Mouse (Mus musculus) myocyte (in vitro differentiated cells): ENCODE data around the gene Plk3. TPM values are rescaled to one million over a fixed set of nuclear protein-coding genes. Genes with fewer than 3 reads are reported as not detected.
A peak's percentile ranks its signal among the peaks of the same experiment; 100 is the strongest.

Experiments used
- H3K27me3 ChIP-seq: one replicate; pipeline ENCODE4 v1.6.1; 2011; ENCODE audit not compliant: control insufficient read depth, insufficient read depth, insufficient read length
- H3K36me3 ChIP-seq: one replicate; pipeline ENCODE4 v1.6.1; 2011; ENCODE audit not compliant: control insufficient read depth, insufficient read depth
- H3K4me2 ChIP-seq: one replicate; pipeline ENCODE4 v1.6.1; 2011; ENCODE audit warnings: low read depth, control low read depth
- H3K4me3 ChIP-seq: one replicate; pipeline ENCODE4 v1.5.1; 2011; ENCODE audit warnings: mild to moderate bottlenecking, control low read depth, moderate library complexity
- H3K79me2 ChIP-seq: one replicate; pipeline ENCODE4 v1.6.1; 2011; ENCODE audit not compliant: control insufficient read depth, insufficient read depth
- H3ac ChIP-seq: one replicate; pipeline ENCODE4 v1.6.1; 2011; ENCODE audit not compliant: control insufficient read depth, insufficient read length
- CEBPB ChIP-seq: IDR thresholded peaks from 2 replicates; pipeline ENCODE4 v1.6.1; 2011; ENCODE audit warnings: mild to moderate bottlenecking, moderate library complexity; ENCODE audit not compliant: poor library complexity, insufficient read depth, severe bottlenecking
- E2F4 ChIP-seq: IDR thresholded peaks from one replicate; pipeline ENCODE4 v1.6.1; 2011; ENCODE audit warnings: mild to moderate bottlenecking, control low read depth, moderate library complexity; ENCODE audit not compliant: insufficient read depth
- MAX ChIP-seq: IDR thresholded peaks from one replicate; pipeline ENCODE4 v1.6.1; 2011; ENCODE audit warnings: low read depth, mild to moderate bottlenecking, control low read depth
- MYOD1 ChIP-seq, 3 experiments: IDR thresholded peaks; one replicate each; pipeline ENCODE4 v1.6.1; 2011; ENCODE audit warnings: control low read depth in 2 of 3, low read depth in 2 of 3, mild to moderate bottlenecking in 2 of 3, moderate library complexity in 1 of 3; ENCODE audit not compliant: insufficient read length in 2 of 3, control insufficient read depth in 1 of 3
- MYOG ChIP-seq, 3 experiments: IDR thresholded peaks; one replicate each; pipeline ENCODE4 v1.6.1; 2011; ENCODE audit warnings: control low read depth in 2 of 3, low read depth in 2 of 3, mild to moderate bottlenecking in 2 of 3; ENCODE audit not compliant: insufficient read length in 2 of 3, control insufficient read depth in 1 of 3, insufficient read depth in 1 of 3
- POLR2A ChIP-seq: IDR thresholded peaks from one replicate; pipeline ENCODE4 v1.6.1; 2011; ENCODE audit warnings: low read depth, mild to moderate bottlenecking, control low read depth, moderate library complexity; ENCODE audit not compliant: insufficient read length
- POLR2AphosphoS2 ChIP-seq: IDR thresholded peaks from one replicate; pipeline ENCODE4 v1.6.1; 2011; ENCODE audit warnings: low read depth, control low read depth; ENCODE audit not compliant: insufficient read length
- REST ChIP-seq: IDR thresholded peaks from one replicate; pipeline ENCODE4 v1.6.1; 2011; ENCODE audit warnings: mild to moderate bottlenecking, control low read depth, moderate library complexity; ENCODE audit not compliant: insufficient read depth, insufficient read length
- SRF ChIP-seq: IDR thresholded peaks from one replicate; pipeline ENCODE4 v1.6.1; 2011; ENCODE audit warnings: low read depth; ENCODE audit not compliant: control insufficient read depth, insufficient read length
- TCF12 ChIP-seq: IDR thresholded peaks from one replicate; pipeline ENCODE4 v1.6.1; 2011; ENCODE audit warnings: mild to moderate bottlenecking, control low read depth; ENCODE audit not compliant: poor library complexity, insufficient read depth, severe bottlenecking
- TCF3 ChIP-seq: IDR thresholded peaks from one replicate; pipeline ENCODE4 v1.6.1; 2011; ENCODE audit warnings: low read depth, control low read depth; ENCODE audit not compliant: insufficient read length
- USF1 ChIP-seq: IDR thresholded peaks from one replicate; pipeline ENCODE4 v1.6.1; 2011; ENCODE audit warnings: low read depth, mild to moderate bottlenecking, control low read depth, moderate library complexity
- polyA plus RNA-seq: library from polyadenylated mRNA; unstranded; fragments of >200 nt; fragmentation: generic; extraction: Trizol; gene quantifications from one replicate; pipeline ENCODE4 v1.2.1, GENCODE M21; 2012; ENCODE audit warnings: missing spikeins

Gene Plk3
- polyA plus RNA-seq, 1 experiment: 17.4 TPM

GRCm38 (mm10) chr4:117120445-117121414 lies 13.0 kb downstream of the Plk3 start:
- peak overlapping the region; percentile 95 for H3K4me2 ChIP-seq
- peak overlapping the region; percentile 50 for H3K4me3 ChIP-seq
- no peaks in the 10 kb centered on the region for H3K27me3 ChIP-seq
- H3K36me3 ChIP-seq: no peaks in the 10 kb centered on the region
- peaks cover 7% of the 10 kb centered on the region for H3K79me2 ChIP-seq
- peak overlapping the region; percentile 12 for H3ac ChIP-seq
- TF ChIP-seq E2F4 (no peak), TCF3 (no peak), MYOG (IDR thresholded peaks at IDR 0.05; ENCODE audit: control insufficient read depth in 1 of 3, insufficient read depth in 1 of 3, insufficient read length in 2 of 3, low read depth in 2 of 3) (peak in 1 of 3 experiments; percentile 2), CEBPB (peak; percentile 100), REST (no peak), MAX (peak; percentile 69), USF1 (no peak), MYOD1 (IDR thresholded peaks at IDR 0.05; ENCODE audit: control insufficient read depth in 1 of 3, insufficient read length in 2 of 3, low read depth in 2 of 3) (peak in 1 of 3 experiments; percentile 19), SRF (no peak), POLR2AphosphoS2 (peak; percentile 73), POLR2A (peak; percentile 76), TCF12 (no peak)

GRCm38 (mm10) chr4:117120052-117120444 lies 13.7 kb downstream of the Plk3 start:
- Histone ChIP-seq H3ac (peak overlapping the region; percentile 12), H3K4me2 (peak overlapping the region; percentile 95), H3K36me3 (no peaks in the 10 kb centered on the region), H3K4me3 (peak overlapping the region; percentile 50), H3K27me3 (no peaks in the 10 kb centered on the region), H3K79me2 (peaks cover 7% of the 10 kb centered on the region)
- TF ChIP-seq SRF (no peak), POLR2AphosphoS2 (no peak), MYOG (IDR thresholded peaks at IDR 0.05; ENCODE audit: control insufficient read depth in 1 of 3, insufficient read depth in 1 of 3, insufficient read length in 2 of 3, low read depth in 2 of 3) (no peak), MAX (no peak)

GRCm38 (mm10) chr4:117119636-117120035 lies 14.1 kb downstream of the Plk3 start:
- H3K79me2 ChIP-seq: peaks cover 7% of the 10 kb centered on the region
- peak overlapping the region; percentile 50 for H3K4me3 ChIP-seq
- H3K36me3 ChIP-seq: no peaks in the 10 kb centered on the region
- peak overlapping the region; percentile 95 for H3K4me2 ChIP-seq
- H3K27me3 ChIP-seq: no peaks in the 10 kb centered on the region
- no peak overlapping the region for H3ac ChIP-seq
- TF ChIP-seq POLR2A: no peak
- TF ChIP-seq REST: no peak
- no peak for TF ChIP-seq TCF3
- TF ChIP-seq SRF: no peak
- no peak for TF ChIP-seq CEBPB
- TF ChIP-seq USF1: no peak

- TF ChIP-seq MYOG (IDR thresholded peaks at IDR 0.05; ENCODE audit: control insufficient read depth in 1 of 3, insufficient read depth in 1 of 3, insufficient read length in 2 of 3, low read depth in 2 of 3) (no peak), POLR2A (peak; percentile 20), CEBPB (peak; percentile 60), USF1 (no peak), E2F4 (no peak), MYOD1 (IDR thresholded peaks at IDR 0.05; ENCODE audit: control insufficient read depth in 1 of 3, insufficient read length in 2 of 3, low read depth in 2 of 3) (no peak), REST (no peak), TCF3 (no peak), SRF (no peak), TCF12 (no peak), POLR2AphosphoS2 (no peak), MAX (no peak)
- Histone ChIP-seq H3ac (no peak overlapping the region), H3K36me3 (no peaks in the 10 kb centered on the region), H3K79me2 (no peaks in the 10 kb centered on the region), H3K4me2 (no peak overlapping the region), H3K27me3 (no peaks in the 10 kb centered on the region), H3K4me3 (no peak overlapping the region)
Measured at GRCm38 (mm10) chr4:117117931-117118330, 15.8 kb downstream of the Plk3 start.

GRCm38 (mm10) chr4:117115592-117115991 lies 18.2 kb downstream of the Plk3 start:
- no peak overlapping the region for H3ac ChIP-seq
- H3K27me3 ChIP-seq: no peaks in the 10 kb centered on the region
- no peak for TF ChIP-seq POLR2A
- no peak for TF ChIP-seq MAX
- TF ChIP-seq POLR2AphosphoS2: no peak
- TF ChIP-seq MYOD1 (IDR thresholded peaks at IDR 0.05; ENCODE audit: control insufficient read depth in 1 of 3, insufficient read length in 2 of 3, low read depth in 2 of 3): no peak
- no peak for TF ChIP-seq USF1
- no peak for TF ChIP-seq CEBPB
- TF ChIP-seq TCF12: no peak
- no peak for TF ChIP-seq TCF3
- no peak overlapping the region for H3K4me3 ChIP-seq
- H3K4me2 ChIP-seq: no peak overlapping the region
- no peaks in the 10 kb centered on the region for H3K36me3 ChIP-seq
- no peaks in the 10 kb centered on the region for H3K79me2 ChIP-seq
